Mouse (Mus musculus) limb, embryonic 14.5 days (tissue): Measurements from ENCODE around the gene Gm3336. TPM values are rescaled to one million over a fixed set of nuclear protein-coding genes. Genes with fewer than 3 reads are reported as not detected.

Experiments
- ATAC-seq: fragments of 200-750 bp; cut with Nextera tagmentation; 2 replicates; pipeline ENCODE4 v1.8.0; 2017; ENCODE audit warnings: low read depth, moderate number of reproducible peaks, moderate TSS enrichment; ENCODE audit not compliant: low FRiP score
- DNase-seq: peaks from one replicate; pipeline ENCODE4 v3.0.0-alpha.2; 2015; ENCODE audit warnings: low spot score
- H3K27ac ChIP-seq: fragments of 300-500 bp; sonication (generic); replicated peaks from 2 replicates; pipeline ENCODE4 v1.5.1; 2014; ENCODE audit warnings: low read depth, mild to moderate bottlenecking, low read length, moderate library complexity, mixed read lengths
- H3K27me3 ChIP-seq: fragments of 300-500 bp; sonication (generic); 2 replicates; pipeline ENCODE4 v1.6.1; 2014; ENCODE audit warnings: low read length, mixed read lengths; ENCODE audit not compliant: control insufficient read depth, insufficient read depth
- H3K36me3 ChIP-seq: fragments of 300-500 bp; sonication (generic); 2 replicates; pipeline ENCODE4 v1.6.1; 2014; ENCODE audit warnings: mild to moderate bottlenecking, low read length, moderate library complexity, mixed read lengths; ENCODE audit not compliant: control insufficient read depth, insufficient read depth
- H3K4me1 ChIP-seq: fragments of 300-500 bp; sonication (generic); 2 replicates; pipeline ENCODE4 v1.6.1; 2014; ENCODE audit warnings: antibody characterized with exemption, low read length, mixed read lengths; ENCODE audit not compliant: control insufficient read depth, insufficient read depth
- H3K4me2 ChIP-seq: fragments of 300-500 bp; sonication (generic); replicated peaks from 2 replicates; pipeline ENCODE4 v1.6.1; 2014; ENCODE audit warnings: low read depth, mild to moderate bottlenecking, low read length, moderate library complexity; ENCODE audit not compliant: severe bottlenecking
- H3K4me3 ChIP-seq: fragments of 300-500 bp; sonication (generic); replicated peaks from 2 replicates; pipeline ENCODE4 v1.5.1; 2014; ENCODE audit warnings: low read length
- H3K9ac ChIP-seq: fragments of 300-500 bp; sonication (generic); 2 replicates; pipeline ENCODE4 v1.6.1; 2014; ENCODE audit warnings: mild to moderate bottlenecking, low read depth, low read length, moderate library complexity; ENCODE audit not compliant: severe bottlenecking
- H3K9me3 ChIP-seq: fragments of 300-500 bp; sonication (generic); 2 replicates; pipeline ENCODE4 v1.6.1; 2016; ENCODE audit warnings: low read length; ENCODE audit not compliant: control insufficient read depth
- POLR2A ChIP-seq: fragments of 200-500 bp; IDR thresholded peaks from 2 replicates; pipeline ENCODE4 v1.8.0; 2012; ENCODE audit warnings: inconsistent platforms, mild to moderate bottlenecking, moderate library complexity, borderline replicate concordance; ENCODE audit not compliant: insufficient read depth, insufficient read length; ENCODE audit errors: extremely low read depth
- WGBS: fragments of 180-500 bp; shearing (Covaris S2); extraction: QIAGEN DNeasy Blood & Tissue Kit; methylation state at CpG from one replicate; pipeline ENCODE4 v1.1.7; 2014; 5-methylcytosine and 5-hydroxymethylcytosine counted together
- polyA plus RNA-seq, 2 experiments: library from polyadenylated mRNA; depleted of rRNA in 1 of 2; stranded (reverse) in 1 of 2; unstranded in 1 of 2; fragments of >200 nt; fragmentation: Nextera tagmentation in 1 of 2; extraction: Ambion mirVana in 1 of 2; gene quantifications; 2 replicates each; pipeline versions ENCODE4 v1.2.1 to v1.2.3; 2012 to 2014

Gm3336 gene
- polyA plus RNA-seq, 2 experiments, result not detected

DNA sequence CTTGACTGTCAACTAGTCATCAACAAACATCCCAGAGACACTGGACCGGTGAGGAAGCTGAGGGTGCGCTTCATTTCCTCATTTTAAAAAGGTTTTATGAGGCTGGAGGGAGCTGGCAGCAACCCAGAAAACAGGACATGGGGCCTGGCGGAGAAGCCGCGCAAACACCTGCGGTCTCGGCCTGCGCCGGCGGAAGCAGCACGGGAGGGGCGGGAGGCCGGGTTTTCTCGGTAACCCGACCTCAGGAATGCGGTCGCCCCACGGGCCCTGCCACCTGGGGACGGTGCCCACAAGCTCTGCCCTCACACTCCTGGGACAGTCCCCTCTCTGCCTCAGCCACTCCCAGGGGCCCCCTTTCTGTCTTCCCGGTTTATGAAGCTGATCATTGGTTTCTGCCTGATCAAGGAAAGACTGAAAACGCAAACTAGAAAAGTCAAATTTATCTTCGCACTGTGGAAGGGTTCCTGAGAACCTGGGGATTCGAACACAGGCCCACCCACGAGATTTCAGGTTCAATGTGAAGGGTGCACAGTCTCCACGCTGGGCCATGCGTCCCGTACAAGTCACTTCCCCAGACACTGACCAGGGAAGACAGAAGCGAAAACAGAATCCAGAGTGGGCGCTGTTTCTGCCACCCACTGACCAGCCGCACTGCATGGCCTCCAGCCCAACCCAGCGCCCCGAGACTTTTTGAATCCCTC lies 22.9 kb upstream of the Gm3336 start:
- Histone ChIP-seq H3K4me1 (peaks cover 40% of the 10 kb centered on the region), H3K36me3 (no peaks in the 10 kb centered on the region), H3K27ac (peak overlapping the region; percentile 94), H3K4me3 (no peak overlapping the region), H3K9me3 (no peaks in the 10 kb centered on the region), H3K27me3 (no peaks in the 10 kb centered on the region), H3K4me2 (peak overlapping the region; percentile 51), H3K9ac (0 out of 2 replicates have a peak overlapping the region, but pooled peaks have one; percentile 5)
- DNase-seq (no peak), ATAC-seq (no peak)
- WGBS, result 20% methylated on average over 28 of the region's 32 CpGs
- TF ChIP-seq POLR2A, result no peak

DNA sequence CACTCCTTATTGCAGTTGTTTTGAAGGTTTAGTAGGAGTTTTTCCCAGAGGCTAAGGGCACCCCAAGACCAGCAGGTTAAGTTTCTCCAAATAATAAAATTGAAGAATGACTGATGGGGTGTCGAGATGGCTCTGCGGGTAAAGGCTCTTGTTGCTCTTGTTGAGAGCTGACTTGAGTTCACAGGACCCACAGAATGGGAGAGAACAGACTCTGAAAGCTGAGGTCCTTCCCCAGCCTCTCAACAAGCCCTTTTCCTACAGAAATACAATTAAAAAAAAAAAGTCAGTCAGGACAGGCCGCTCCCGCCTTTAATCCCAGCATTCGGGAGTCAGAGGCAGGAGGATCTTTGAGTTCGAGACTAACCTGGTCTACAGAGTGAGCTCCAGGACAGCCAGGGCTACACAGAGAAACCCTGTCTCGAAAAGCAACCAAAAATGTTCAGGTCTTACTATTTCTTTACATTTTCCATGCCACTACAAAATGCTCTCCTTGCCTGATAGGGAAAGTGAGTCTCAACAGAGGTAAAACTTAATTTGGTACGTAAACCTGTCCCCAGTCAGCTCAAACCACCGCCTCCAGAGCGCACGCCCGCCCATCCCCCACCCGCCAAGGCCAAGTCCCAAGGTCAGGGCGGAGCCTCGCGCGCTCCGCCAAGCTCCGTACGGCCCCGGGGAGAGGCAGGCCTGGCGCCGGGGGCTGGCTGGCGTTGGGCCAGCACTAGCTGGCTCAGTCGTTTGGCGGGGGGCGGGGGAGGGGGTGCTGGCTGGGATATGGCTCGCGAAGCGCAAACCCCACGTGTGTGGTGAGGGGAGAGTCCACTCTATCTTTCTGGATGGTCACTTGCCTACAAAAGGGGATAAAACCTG lies 22.1 kb upstream of the Gm3336 start:
- H3K9me3 ChIP-seq, result no peaks in the 10 kb centered on the region
- peak overlapping the region; percentile 51 for H3K4me2 ChIP-seq
- WGBS, result 5% methylated on average over 29 of the region's 31 CpGs
- H3K4me1 ChIP-seq, result peaks cover 41% of the 10 kb centered on the region
- peak overlapping the region; percentile 18 for H3K4me3 ChIP-seq
- H3K27me3 ChIP-seq, result no peaks in the 10 kb centered on the region
- TF ChIP-seq POLR2A, result no peak
- peak overlapping the region; percentile 94 for H3K27ac ChIP-seq
- peak; percentile 80 for DNase-seq
- peak overlapping the region; percentile 48 for H3K9ac ChIP-seq
- no peak for ATAC-seq
- H3K36me3 ChIP-seq, result no peaks in the 10 kb centered on the region

DNA sequence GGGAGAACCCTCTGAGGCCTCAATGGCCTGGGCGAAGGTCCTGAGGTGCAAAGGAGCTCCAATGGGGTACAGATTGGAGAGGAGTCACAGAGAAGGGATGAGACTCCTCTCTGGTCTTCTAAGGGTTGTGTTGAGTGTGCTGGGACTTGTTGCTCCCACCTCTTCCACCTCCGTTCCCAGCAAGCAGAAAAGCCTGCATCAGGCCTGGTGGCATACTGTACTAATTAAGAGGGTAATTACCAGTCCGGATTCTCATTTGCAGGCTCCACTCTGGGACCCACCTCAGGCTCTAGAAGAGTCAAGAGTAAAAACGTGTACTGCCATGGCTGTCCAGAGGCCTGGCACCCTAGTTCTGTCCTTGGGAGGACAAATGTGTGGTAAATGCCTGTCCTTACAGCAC lies 21.4 kb upstream of the Gm3336 start:
- no peaks in the 10 kb centered on the region for H3K36me3 ChIP-seq
- H3K27me3 ChIP-seq, result no peaks in the 10 kb centered on the region
- peak overlapping the region; percentile 51 for H3K4me2 ChIP-seq
- H3K4me3 ChIP-seq, result peak overlapping the region; percentile 18
- H3K27ac ChIP-seq, result peak overlapping the region; percentile 94
- H3K9me3 ChIP-seq, result no peaks in the 10 kb centered on the region
- peak overlapping the region; percentile 48 for H3K9ac ChIP-seq
- peaks cover 41% of the 10 kb centered on the region for H3K4me1 ChIP-seq
- no peak for TF ChIP-seq POLR2A
- DNase-seq (no peak), ATAC-seq (no peak)
- 10% methylated on average over 4 of the region's 4 CpGs for WGBS

DNA sequence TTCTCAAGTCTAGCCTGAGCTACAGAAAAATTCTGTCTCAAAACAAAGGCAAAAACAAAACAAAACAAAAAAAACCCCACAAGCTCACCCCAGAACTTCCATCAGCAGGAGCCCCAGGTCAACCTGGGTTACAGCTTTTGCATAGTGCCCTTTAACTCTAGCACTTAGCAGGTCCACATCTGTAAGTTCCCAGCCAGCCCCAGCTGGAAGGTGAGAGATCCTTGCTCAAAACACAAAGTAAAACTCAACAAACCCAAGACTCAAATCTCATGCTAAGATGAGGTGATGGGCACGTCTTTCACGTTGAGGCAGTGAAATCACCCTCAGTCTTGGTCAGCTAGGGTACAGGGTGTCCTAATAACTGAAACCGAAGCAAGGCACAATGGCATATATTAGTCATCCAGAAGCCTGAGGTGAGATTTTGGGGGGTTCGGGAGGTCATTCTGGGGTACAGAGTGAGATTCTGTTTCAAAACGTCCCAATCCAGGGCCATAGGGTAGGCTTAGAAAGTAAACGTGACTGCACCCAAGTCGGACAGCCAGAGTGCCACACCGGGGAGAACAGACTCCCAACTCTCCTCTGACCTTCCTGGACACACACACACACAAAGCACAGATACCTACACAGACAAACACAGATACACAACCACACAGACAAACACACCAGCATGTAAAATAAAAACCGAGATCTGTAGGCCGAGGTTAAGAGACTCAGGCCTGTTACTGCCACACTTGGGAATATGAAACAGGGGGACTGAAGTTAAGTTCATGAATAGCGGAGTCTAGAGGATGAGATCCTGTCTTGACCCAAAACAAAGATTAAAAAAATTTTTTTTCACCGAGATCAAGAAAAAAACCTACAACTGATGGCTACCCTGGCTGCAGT lies 20.7 kb upstream of the Gm3336 start:
- peaks cover 37% of the 10 kb centered on the region for H3K4me1 ChIP-seq
- H3K4me2 ChIP-seq, result peak overlapping the region; percentile 57
- H3K9ac ChIP-seq, result peak overlapping the region; percentile 99; the same call in 1 of the 2 replicates
- no peaks in the 10 kb centered on the region for H3K9me3 ChIP-seq
- 0 out of 2 replicates have a peak, but pooled peaks cover 4% of the 10 kb centered on the region for H3K36me3 ChIP-seq
- DNase-seq (no peak), ATAC-seq (no peak)
- H3K27ac ChIP-seq, result peak overlapping the region; percentile 94
- peak overlapping the region; percentile 98 for H3K4me3 ChIP-seq
- 66% methylated on average over 12 of the region's 12 CpGs for WGBS
- no peak for TF ChIP-seq POLR2A
- no peaks in the 10 kb centered on the region for H3K27me3 ChIP-seq
